Mouse (Mus musculus) lung, adult 2 months (tissue): ENCODE results near the gene Synj2.

Experiments
- CTCF ChIP-seq: fragments of 200-500 bp; IDR thresholded peaks from 2 replicates; pipeline ENCODE4 v1.5.1; 2011; ENCODE audit warnings: mild to moderate bottlenecking, low read length, control low read depth; ENCODE audit not compliant: insufficient read depth
- POLR2A ChIP-seq: fragments of 200-500 bp; IDR thresholded peaks from 2 replicates; pipeline ENCODE4 v1.6.1; 2011; ENCODE audit warnings: low read depth, mild to moderate bottlenecking, control low read depth, low read length, borderline replicate concordance; ENCODE audit errors: extremely low read depth

DNA sequence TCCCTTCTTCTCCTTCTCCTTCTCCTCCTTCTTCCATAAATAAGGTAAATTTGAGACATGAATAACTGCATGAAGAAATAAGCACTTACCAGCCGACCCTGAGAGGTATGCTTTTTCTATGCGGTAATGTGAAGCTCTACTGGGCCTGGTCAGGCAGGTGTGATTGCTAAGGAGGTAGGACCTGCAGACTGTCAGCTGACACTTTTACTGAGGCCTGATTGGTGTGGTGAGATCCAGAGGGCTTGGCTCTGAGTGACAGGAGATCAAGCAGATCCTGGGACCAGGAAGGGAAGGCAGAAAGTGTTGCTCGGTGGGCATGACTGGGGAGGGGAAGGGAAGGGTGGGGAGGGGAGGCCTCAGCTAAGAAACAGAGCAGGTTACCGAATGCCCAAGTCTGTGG, 45.0 kb upstream of the Synj2 start:
- no peak for TF ChIP-seq POLR2A
- no peak for TF ChIP-seq CTCF
